Mouse (Mus musculus) CD4-positive helper T cell, adult 2 months (primary cell): ENCODE data around the gene A830005F24Rik.
A peak's percentile ranks its signal among the peaks of the same experiment; 100 is the strongest.

Experiments
- DNase-seq: peaks from one replicate; pipeline ENCODE4 v3.0.0-alpha.2; 2012; ENCODE audit warnings: low read depth, missing footprints, low spot score

Gene A830005F24Rik

DNA sequence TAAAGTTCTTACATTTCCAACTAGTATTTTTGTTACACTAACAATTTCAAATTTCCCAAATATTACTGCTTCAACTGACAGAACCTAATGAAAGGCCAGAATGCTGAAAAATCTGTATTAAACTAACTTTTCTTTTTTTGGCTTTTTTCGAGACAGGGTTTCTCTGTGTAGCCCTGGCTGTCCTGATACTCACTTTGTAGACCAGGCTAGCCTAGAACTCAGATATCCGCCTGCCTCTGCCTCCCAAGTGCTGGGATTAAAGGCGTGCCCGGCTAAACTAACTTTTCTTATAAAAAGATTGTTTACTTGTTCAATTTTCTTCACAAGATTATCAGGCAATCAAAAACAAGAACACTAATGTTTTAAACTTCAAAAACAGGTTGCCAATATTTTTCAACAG lies 31.5 kb downstream of the A830005F24Rik start:
- DNase-seq: no peak

- peak; percentile 99 for DNase-seq
Observed at GRCm38 (mm10) chr13:48545476-48546281, 32.3 kb downstream of the A830005F24Rik start.

DNA sequence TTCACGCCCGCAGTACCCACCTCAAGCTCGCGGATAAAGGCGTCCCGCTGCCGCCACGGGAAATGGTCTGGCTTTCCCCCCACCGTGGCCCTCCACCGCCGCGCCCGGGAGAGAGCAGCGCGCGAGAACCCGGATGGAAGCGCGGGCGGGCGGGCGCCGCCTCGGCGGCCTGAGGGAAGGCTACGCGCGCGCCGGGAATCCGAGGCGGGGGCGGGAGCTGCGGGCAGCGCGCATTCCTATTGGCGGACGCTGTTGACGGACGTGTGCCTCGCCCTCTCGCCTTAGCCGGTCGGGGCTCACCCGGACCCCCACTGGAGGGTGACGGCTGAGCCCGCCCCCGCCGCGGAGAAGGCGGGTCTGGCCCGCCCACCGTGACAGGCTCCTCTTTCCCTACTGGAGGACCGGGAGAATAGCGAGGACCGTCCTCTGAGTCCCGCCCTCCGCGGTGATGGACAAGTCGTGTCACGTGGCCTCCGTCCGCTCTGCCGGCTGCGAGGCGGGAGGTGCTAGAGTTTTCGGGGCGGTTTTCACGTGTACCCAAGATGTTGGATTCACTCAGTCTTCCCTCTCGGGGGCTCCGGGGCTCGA lies 33.1 kb downstream of the A830005F24Rik start:
- peak; percentile 99 for DNase-seq

- DNase-seq: no peak
Observed at GRCm38 (mm10) chr13:48547623-48548022, 34.3 kb downstream of the A830005F24Rik start.

GRCm38 (mm10) chr13:48548296-48548695 lies 34.9 kb downstream of the A830005F24Rik start:
- no peak for DNase-seq

- DNase-seq: peak; percentile 29
Observed at GRCm38 (mm10) chr13:48552181-48553090, 39.1 kb downstream of the A830005F24Rik start.

GRCm38 (mm10) chr13:48553511-48553910 lies 40.1 kb downstream of the A830005F24Rik start:
- DNase-seq: no peak

GRCm38 (mm10) chr13:48554552-48554951 lies 41.2 kb downstream of the A830005F24Rik start:
- DNase-seq: no peak

DNA sequence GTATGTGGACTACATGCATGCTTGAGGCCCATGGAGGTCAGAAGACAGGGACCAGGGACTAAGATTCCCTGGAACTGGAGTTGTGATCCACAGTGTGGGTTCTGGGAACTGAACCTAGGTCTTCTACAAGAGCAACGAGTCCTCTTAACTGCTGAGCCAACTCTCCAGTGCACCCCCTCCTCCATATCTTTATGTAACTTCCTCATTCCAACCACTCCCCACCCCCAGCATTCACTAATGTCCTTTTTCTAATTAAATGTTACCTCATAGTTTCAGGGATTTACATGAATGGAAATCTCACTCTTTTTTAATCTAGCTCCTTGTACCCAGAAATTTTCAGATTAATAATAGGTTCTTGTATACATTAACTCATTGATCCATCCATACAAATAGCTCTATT lies 42.6 kb downstream of the A830005F24Rik start:
- no peak for DNase-seq

- no peak for DNase-seq
Observed at GRCm38 (mm10) chr13:48561481-48561880, 48.1 kb downstream of the A830005F24Rik start.

- no peak for DNase-seq
Observed at GRCm38 (mm10) chr13:48562336-48562735, 49.0 kb downstream of the A830005F24Rik start.
